Mouse (Mus musculus) regulatory T cell (primary cell): Measurements from ENCODE around the gene Bcap29.
"Not testable (repeated sequence)": the region's sequence is repeated elsewhere in the genome, so short reads cannot be mapped to it uniquely, and the experiment has no call there.

Experiments
- in situ Hi-C: fragments of 300-600 bp; cut with MboI, MseI; formaldehyde crosslinking; loops from one replicate; pipeline ENCODE4 v1.15.1; 2025; ENCODE audit warnings: high pct_unique_total_duplicates

The Bcap29 gene

GRCm38 (mm10) chr12:31580634-31581318 lies 53.7 kb downstream of the Bcap29 start:
- in situ Hi-C loops: no loop called here

DNA sequence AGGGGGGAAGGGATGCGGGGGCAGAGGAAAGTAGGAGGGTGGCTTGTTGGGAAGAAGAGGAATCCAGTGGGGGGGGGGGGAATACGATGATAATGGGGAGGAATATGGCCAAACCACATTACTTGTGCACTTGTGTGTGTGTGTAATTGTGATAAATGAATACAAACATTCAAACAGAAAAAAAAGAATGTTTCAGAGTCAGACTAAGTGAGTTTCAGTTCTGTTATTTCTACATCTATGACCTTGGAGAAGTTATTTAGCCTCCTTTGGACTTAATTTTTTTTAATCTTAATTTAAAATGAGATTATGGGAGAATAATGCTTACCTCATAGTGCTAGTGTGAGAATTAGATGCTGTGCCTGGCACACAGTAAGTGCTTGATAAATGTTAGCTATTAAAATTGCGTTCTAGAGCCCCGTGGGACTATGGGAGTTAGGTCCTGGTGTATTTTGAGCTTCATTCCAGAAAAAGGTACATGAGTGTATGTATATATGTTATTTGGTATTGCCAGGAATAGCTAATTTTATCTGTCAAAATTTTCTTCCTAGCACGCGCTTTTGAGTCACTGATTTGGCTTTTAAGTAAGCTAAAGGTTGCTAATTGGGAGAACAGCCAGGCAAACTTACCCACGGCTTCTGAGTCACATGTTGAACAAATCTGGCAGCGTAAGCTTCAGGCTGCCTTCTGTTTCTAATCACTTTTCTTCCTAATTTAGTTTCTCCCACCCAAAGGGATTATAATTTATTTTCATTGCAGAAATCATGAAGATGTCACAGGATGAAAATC lies 55.6 kb downstream of the Bcap29 start:
- in situ Hi-C loops: no loop called here

DNA sequence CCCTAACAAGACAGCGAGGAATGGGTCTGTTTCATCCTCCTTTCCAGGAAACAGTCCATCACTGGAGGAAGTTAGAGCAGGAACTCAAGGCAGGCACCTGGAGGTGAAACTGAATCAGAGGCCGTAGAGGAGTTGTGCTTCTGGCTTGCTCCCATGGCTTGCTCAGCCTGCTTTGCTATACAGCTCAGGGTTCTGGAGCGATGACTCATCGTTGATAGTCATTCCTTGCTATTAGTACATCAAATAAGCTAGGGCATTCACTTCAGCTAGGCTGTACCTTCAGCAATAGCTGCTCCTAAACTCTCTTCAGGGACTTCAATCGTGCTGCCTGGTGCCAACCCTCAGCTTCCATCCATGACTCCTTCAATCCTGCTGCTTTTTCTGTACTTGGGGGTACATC lies 60.0 kb downstream of the Bcap29 start:
- in situ Hi-C loops: no loop called here

GRCm38 (mm10) chr12:31569784-31570183 lies 64.7 kb downstream of the Bcap29 start:
- in situ Hi-C loops: no loop called here

DNA sequence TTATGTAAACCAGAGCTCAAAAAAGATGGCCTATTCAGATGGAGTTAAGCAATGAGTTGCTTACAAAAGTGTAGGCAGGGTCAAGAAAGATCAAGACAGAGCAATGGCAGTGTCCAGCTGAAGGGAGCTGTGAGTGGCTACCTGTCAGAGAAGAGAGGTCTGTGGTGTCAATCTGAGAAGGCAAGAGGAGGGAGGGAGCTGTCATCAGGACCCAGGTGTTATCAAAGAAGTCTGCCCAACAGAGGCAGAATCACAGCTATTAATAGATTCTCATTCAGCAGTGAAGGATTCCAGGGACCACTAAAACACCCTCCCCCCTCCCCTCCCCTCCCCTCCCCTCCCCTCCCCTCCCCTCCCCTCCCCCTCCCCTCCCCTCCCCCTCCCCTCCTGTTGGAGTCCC lies 65.8 kb downstream of the Bcap29 start:
- in situ Hi-C loops: no loop called here

DNA sequence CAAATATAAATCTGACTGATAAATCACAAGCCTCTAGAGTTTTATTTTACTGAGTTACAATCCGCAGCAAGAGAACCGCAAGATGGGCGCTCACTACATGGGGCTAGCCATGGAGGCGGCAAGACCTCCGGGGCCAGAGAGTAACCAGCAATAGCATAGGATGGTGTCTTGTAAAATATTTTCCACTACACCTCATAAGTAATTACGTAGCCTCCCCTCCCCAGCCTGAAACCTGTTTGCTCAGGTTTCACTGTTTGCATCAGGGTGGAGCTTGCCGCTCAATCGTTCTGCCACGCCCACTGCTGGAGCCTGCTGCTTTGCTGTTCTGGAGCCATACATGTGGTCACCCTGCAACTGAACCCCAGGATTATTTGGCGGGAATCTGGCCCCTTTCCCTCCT lies 66.9 kb downstream of the Bcap29 start:
- in situ Hi-C loops: not testable (repeated sequence)

DNA sequence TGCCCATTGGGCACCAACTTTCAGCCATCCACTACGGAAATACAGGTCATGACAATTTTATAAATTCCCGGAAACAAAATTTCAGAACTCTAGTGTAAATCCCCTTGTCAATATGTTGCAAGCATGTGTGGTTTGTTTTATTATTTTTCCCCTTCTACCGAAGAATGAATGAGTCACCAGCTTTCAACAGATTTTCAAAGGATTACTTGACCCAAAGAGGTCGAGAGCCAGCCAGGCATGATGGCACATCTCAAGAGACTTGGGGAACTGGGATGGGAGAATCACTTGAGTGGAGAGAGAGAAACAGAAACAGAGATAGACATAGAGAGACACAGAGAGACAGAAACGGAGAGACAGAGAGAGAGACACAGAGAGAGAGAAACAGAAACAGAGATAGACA lies 73.7 kb downstream of the Bcap29 start:
- in situ Hi-C loops: no loop called here

DNA sequence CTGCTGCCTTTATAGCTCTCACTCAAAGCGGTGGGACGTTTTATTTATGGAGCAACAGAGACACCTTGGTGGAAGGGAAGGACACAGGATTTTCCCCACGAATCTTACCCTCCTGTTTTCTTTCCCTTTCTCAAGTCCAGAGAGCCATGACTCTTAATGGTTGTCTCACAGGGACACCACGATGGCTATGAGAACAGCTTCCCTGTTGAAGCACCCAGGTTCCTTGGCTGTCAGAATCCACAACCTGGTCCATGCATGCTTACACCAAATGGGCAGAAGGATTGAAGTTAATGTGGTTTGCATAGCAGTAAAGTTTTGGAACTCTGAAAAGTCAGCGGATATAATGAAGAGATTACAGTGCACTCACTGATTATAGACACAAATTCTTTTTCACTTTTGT lies 74.5 kb downstream of the Bcap29 start:
- in situ Hi-C loops: no loop called here

DNA sequence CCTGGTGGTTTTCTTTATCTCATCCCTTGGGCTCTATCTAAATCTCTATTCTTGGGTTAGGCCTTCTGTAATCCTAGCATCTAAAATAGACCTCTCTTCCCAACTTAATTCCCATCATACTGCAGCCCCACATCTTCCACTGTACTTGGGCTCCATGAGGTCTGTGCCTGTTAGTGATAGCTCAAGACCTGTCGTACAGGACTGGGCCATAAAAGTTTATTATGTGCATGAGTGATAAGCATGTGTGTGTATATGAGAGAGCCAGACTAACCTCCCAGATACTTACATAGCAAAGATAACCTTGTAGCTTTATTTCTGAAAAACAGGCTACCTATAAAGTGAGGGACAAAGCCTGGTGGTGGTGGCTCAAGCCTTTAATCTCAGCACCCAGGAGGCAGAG lies 80.1 kb downstream of the Bcap29 start:
- in situ Hi-C loops: no loop called here

GRCm38 (mm10) chr12:31551252-31551651 lies 83.2 kb downstream of the Bcap29 start:
- in situ Hi-C loops: no loop called here

GRCm38 (mm10) chr12:31546061-31546460 lies 88.4 kb downstream of the Bcap29 start:
- in situ Hi-C loops: no loop called here

GRCm38 (mm10) chr12:31545219-31545618 lies 89.2 kb downstream of the Bcap29 start:
- in situ Hi-C loops: no loop called here

DNA sequence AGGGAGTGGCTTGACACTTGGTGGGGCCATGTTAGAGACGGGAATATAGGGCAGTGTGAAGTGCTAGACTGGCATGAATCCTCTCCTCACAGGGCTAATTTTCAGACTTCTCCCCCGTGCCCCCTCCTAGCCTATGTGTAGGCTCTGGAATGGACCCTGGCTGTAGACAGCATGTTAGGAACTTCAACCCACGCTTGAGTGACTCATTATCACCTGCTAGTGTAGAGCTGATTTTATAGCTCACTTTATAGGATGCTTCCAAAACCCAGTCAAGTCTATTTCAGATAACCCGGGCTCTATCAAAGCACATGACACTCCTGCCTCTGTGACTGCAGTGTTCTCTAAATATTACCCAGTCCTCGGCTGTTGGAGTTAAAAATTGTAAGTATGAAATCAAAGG lies 92.9 kb downstream of the Bcap29 start:
- in situ Hi-C loops: no loop called here
